Mouse (Mus musculus): ENCODE measurements around the gene Gli2.

GRCm38 (mm10) chr1:118864031-118864430 is 189.4 kb downstream of the Gli2 start:
- no peak for TF ChIP-seq ZC3H11A (IDR thresholded peaks at IDR 0.05; ENCODE audit: borderline replicate concordance, low read depth, low read length)
- TF ChIP-seq MAFK (IDR thresholded peaks at IDR 0.05; ENCODE audit: insufficient read depth, low read depth, low read length) = no peak
- no peak for TF ChIP-seq HCFC1 (IDR thresholded peaks at IDR 0.05; ENCODE audit: borderline replicate concordance, insufficient read depth, low read length)

Measured in ES-E14 (cell line).